Mouse (Mus musculus) adrenal gland, adult (tissue): ENCODE data around the gene Rbms1.
A peak's percentile ranks its signal among the peaks of the same experiment; 100 is the strongest.

Experiments used
- DNase-seq, 2 experiments: peaks; one replicate each; pipeline ENCODE4 v3.0.0; 2022 to 2023; ENCODE audit warnings: low spot score in 1 of 2; ENCODE audit not compliant: inconsistent age in 2 of 2

Rbms1 gene

DNA sequence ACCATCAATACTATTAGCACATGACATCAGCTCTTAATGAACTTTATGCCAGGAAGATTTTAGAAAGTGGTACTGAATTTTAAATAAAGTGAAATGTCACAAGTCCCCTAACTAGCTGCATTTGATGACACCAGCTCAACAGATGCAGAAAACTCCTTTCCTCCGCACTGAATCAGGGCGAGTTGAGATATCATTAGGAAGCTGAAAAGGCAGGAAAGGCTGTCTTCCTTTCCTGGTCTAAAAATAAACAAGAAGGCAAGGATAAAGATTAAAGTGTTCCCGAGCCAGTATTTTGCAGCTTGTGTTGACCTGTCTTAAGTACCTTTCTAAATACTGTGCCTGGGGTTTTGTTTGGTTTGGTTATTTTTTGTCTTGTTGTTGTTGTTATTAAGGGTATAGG, 42.9 kb downstream of the Rbms1 start:
- no peak for DNase-seq

DNA sequence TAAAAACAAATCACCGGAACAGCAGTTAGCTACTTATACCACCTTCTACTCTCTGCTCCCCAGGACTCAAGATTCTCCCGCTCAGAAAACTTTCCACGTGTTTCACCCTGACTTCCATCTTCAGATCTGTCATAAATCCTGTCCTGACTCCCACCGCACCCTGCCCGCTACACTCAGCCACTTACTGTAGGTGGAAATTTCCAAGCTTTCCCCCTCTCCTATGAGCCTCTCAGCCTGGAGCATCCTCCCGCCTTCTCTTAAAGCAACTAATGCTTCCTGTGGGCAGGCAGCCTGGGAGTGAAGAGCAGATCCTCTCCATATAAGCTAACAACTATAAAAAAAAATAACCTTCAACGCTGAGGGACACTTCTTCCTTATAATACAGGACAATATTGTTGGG, 44.6 kb downstream of the Rbms1 start:
- DNase-seq, result peak in 1 of 2 experiments; percentile 42

GRCm38 (mm10) chr2:60914524-60915280, 48.3 kb downstream of the Rbms1 start:
- no peak for DNase-seq

DNA sequence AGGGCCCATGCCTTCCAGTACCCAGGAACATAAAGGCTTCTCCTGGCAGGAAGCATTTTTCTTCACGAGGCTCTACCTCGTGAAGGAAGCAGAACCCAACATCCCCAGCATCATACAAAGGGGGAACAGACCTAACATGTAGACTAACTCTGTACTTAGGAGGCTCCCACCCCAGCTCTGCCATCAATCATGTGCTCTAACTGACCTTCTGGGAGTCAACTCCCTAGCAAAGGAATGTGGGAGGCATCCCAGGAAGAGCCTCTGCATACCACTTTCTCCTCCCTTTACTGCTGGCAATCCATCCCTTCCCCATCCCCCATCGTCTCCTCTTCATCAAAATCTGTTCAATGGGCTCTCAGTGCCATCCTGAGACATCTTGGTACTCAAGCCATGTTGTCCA, 49.7 kb downstream of the Rbms1 start:
- no peak for DNase-seq

GRCm38 (mm10) chr2:60911716-60912115, 51.3 kb downstream of the Rbms1 start:
- no peak for DNase-seq

DNA sequence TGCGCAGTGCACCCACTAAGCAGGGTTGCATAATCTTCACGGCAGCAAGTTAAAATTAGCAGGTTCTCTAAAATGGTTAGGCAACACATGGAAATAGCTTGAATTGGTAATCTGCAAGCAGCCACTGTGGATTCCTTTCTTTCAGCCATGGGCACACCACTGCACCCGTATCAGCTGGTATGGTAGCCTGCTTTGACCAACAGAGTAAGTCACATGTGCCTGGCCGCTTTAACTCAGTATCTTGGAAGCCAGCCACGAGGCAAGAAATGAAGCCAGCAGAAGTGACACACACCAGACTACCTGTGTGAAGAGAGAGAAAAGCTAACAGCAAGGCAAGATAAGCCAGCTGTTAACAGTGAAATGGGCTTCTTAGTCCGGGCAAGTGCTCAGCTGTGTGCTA, 52.2 kb downstream of the Rbms1 start:
- DNase-seq, result peak; percentile 53 to 83

- DNase-seq, result no peak
Observed at GRCm38 (mm10) chr2:60908551-60908950, 54.4 kb downstream of the Rbms1 start.

DNA sequence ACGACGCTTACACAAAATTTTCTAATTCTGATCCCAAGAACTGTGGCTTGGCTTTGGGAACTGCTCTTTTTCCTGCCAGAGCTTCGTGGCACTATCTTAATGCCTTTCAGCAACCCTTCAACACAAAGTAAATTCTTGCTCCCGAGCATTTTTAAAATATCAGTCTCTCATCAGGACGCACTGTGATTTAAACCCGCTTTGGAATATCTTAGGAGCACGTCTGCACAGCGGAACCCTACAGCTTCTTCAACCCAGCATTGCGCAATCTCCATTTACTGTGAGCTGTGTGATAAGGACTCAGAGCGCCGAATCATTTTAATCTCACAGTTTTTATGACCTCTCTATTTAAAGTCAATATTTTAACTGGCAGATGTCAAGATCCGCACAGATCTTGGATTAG, 54.9 kb downstream of the Rbms1 start:
- peak in 1 of 2 experiments; percentile 52 for DNase-seq

GRCm38 (mm10) chr2:60905283-60905682, 57.7 kb downstream of the Rbms1 start:
- DNase-seq, result peak in 1 of 2 experiments; percentile 58

DNA sequence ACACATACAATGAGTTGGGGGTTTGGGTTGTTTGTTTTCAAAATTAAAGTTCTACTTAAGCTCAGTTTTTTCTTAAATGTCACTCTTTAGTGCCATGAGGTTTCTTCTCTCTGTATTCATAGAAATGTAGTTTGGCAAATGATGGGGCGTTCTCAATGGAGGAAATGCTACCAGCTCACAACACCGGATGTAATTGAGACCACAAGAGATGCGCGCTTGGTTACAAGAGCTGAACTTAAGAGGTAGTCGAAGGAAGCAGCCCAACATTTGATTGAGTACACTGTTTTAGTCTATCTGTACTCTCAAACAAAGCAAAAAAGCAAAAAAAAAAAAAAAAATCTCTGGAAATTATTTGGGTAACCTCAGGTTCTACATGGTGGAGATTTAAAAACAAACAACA, 58.9 kb downstream of the Rbms1 start:
- no peak for DNase-seq

- peak in 1 of 2 experiments; percentile 41 for DNase-seq
Observed at GRCm38 (mm10) chr2:60903535-60903934, 59.5 kb downstream of the Rbms1 start.

DNA sequence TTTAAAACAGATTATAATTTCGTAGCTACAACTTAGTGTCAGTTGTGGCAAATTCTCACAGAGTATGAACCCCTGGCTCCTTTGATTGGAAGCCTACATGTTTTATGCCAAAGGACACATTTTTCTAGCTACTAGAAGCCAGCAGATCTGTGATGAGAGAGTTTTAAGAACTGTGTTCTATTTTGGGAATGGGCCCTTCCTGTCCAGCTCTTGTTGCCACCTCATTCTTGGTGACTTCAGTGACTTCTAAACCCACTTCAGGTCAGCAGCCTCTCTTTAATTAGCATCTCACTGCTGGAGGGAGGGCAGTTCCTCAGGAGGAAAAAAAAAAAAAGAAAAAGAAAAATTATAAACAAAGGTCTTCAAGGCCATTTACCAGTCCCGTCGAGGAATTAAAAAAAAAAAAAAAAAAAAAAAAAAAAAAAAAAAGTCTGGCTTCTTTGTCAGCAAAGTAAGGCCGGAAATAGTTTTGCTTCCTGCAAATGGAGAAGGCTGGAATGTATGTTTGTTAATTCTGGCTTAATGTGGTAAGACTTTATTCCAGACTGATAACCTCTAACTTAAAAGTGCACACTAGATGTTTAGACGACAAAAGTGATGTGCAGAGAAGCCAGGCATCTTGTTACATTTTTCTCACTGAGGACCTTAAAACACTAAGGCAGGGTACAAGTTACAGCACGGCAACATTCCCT, 60.4 kb downstream of the Rbms1 start:
- DNase-seq, result peak in 1 of 2 experiments; percentile 32

- peak; percentile 82 to 95 for DNase-seq
Observed at GRCm38 (mm10) chr2:60901511-60901951, 61.5 kb downstream of the Rbms1 start.

GRCm38 (mm10) chr2:60901013-60901412, 62.0 kb downstream of the Rbms1 start:
- DNase-seq, result peak in 1 of 2 experiments; percentile 44

GRCm38 (mm10) chr2:60893042-60893441, 70.0 kb downstream of the Rbms1 start:
- peak; percentile 53 to 62 for DNase-seq

- peak in 1 of 2 experiments; percentile 56 for DNase-seq
Observed at GRCm38 (mm10) chr2:60883931-60884330, 79.1 kb downstream of the Rbms1 start.

DNA sequence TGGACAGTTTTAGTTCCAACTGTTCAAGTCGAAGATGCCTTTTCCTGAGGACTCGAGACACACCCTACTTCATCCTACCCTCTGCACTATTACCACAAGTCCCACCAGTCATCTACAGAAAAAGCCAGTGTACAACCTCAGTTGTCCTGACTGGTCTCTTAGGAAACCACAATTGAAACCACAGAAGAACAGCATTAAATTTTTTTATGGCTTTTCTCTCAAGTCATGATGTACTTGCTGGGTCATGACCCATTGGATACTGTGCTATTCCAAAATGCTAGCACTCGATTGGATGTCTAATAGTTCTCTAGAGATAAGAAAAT, 80.0 kb downstream of the Rbms1 start:
- no peak for DNase-seq

DNA sequence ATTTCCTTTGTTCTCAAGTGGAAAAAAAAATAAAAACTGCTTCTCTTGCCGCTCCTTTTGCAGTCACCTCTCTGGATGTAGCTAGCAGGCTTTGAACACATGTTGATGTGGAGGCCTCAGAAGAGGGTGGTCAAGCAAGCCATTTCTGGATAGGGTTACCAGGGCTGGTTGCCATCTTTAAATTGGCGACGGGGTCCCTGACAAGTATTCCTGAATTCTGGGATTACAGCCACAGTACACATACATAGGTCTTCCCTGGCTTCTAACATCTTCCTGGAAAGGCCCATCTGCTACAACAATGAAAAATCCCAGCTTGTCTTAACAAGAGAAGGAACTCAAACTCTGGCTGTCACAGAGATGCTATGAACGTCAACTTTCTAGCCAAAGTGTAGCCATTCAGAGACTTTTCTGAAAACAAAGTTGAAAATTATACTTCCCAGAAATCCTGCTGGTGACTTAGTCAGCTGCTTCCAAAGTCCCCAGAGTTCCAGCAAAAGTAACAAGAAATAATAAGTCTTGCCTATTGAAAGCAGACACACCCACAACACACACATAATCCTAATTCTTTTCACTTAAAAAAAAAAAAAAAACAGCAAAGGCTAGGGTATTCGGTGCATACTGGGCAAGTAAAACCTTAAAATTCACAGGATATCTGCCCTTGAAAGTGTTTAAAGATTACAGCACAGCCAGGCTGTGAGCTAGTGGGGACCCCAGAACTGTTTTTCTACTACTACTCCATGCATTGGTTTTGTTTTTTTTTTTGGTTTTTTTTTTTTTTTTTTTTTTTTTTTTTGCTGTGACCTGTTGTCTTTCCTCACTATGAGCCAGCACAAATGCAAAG, 80.6 kb downstream of the Rbms1 start:
- no peak for DNase-seq

- DNase-seq, result no peak
Observed at GRCm38 (mm10) chr2:60881571-60882041, 81.4 kb downstream of the Rbms1 start.

GRCm38 (mm10) chr2:60880789-60881570, 82.0 kb downstream of the Rbms1 start:
- peak; percentile 86 to 93 for DNase-seq
